10 mouse cellular contexts compared by ENCODE assay signal in the genomic region with DNA sequence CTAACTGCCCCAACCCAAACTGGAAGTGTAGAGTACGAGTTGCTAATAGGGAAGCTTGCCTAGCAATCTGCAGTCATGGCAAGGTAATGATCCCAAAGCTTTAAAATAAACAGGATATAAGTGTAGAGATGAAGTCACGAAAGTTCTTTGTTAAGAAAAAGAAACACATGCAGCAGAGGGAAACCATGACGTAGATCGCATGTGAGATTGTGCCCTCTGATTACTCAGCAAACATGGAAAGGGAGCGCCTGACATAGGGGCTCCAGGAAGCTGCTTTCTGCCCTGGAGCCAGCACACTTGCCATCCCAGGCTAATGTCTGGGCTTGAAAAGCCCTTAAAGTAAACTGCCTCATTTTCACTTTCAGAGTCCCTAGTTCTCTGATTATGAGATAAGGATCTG.
"Had no signal": no experiment of that assay in that cellular context is flagged by ENCODE, and none has a peak within 500 bp of the region (broad histone marks: within the 10 kb centered on the region; RNA-seq: fewer than 3 reads in every experiment).

No protein-coding gene starts in this region.

- H3K27ac ChIP-seq: limb, embryonic 15.5 days; liver, embryonic 12.5 days; midbrain, embryonic 12.5 days had no signal

- H3K9ac ChIP-seq: limb, embryonic 15.5 days; liver, embryonic 12.5 days; midbrain, embryonic 12.5 days had no signal

- H3K36me3 ChIP-seq: limb, embryonic 15.5 days; liver, embryonic 12.5 days; midbrain, embryonic 12.5 days had no signal

- H3K4me2 ChIP-seq: limb, embryonic 15.5 days; liver, embryonic 12.5 days; midbrain, embryonic 12.5 days had no signal

- H3K4me1 ChIP-seq: limb, embryonic 15.5 days; liver, embryonic 12.5 days; midbrain, embryonic 12.5 days had no signal

- ATAC-seq: inflammation-experienced regulatory T-cells, adult 6 months; intestine, postnatal 0 days; liver, embryonic 12.5 days had no signal

- DNase-seq: kidney, adult 8-10 months; kidney, postnatal 25 days; layer of hippocampus, adult 9-11 months; layer of hippocampus, postnatal 36 days; right cerebral cortex, postnatal 14 days had no signal

- H3K27me3 ChIP-seq: limb, embryonic 15.5 days; liver, embryonic 12.5 days; midbrain, embryonic 12.5 days had no signal

- H3K4me3 ChIP-seq: limb, embryonic 15.5 days; liver, embryonic 12.5 days; midbrain, embryonic 12.5 days had no signal

- H3K9me3 ChIP-seq: limb, embryonic 15.5 days; liver, embryonic 12.5 days; midbrain, embryonic 12.5 days had no signal
